8 mouse cellular contexts compared by ENCODE assay signal in the genomic region with DNA sequence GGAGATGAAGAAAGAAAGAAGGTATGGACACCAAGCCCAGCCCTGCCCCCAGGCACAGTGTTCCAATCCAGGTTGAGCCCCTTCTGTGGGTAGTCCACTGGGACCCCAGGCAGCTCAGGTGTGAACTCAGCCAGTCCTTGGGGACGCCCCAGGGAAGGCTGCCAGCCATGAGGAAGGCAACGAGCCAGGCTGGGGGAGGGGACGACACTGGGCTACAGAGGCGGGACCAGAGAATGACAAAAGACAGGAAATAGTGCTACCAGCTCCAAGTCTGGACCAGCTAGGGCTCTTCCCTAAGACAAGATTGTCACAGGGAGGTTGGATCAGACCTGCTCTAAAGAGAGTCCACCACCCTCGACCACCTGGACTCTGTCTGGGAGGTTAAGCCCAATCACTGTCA. TPM values are rescaled to one million over a fixed set of nuclear protein-coding genes. Genes with fewer than 3 reads are reported as not detected.
DNase-seq lines count a peak whose midpoint lies in the region; ATAC-seq and TF ChIP-seq lines count a peak whose summit lies in the region.

No protein-coding gene starts in this region.

- no peak for TF ChIP-seq CTCF in E14TG2a.4 (conservative IDR thresholded peaks at IDR 0.05; ENCODE audit: low read length)
- no peak for TF ChIP-seq CTCF in heart, postnatal 0 days (IDR thresholded peaks at IDR 0.05; ENCODE audit: low read depth)

- no peaks in the 10 kb centered on the region for H3K9me3 ChIP-seq in E14TG2a.4 (ENCODE audit: low read length)
- no peaks in the 10 kb centered on the region for H3K9me3 ChIP-seq in embryonic facial prominence, embryonic 14.5 days (ENCODE audit: control insufficient read depth, low read length)
- H3K9me3 ChIP-seq in heart, postnatal 0 days (replicated peaks; ENCODE audit: control insufficient read depth, low read length) = no peaks in the 10 kb centered on the region

- peak overlapping the region; percentile 64 for H3K4me3 ChIP-seq in E14TG2a.4 (replicated peaks; ENCODE audit: low read length)
- no peak overlapping the region for H3K4me3 ChIP-seq in embryonic facial prominence, embryonic 14.5 days (ENCODE audit: low read depth, low read length)
- no peak overlapping the region for H3K4me3 ChIP-seq in heart, postnatal 0 days (ENCODE audit: low read depth, low read length)

- H3K27me3 ChIP-seq in E14TG2a.4 (ENCODE audit: insufficient read depth, low read length) = peaks cover 17% of the 10 kb centered on the region
- H3K27me3 ChIP-seq in embryonic facial prominence, embryonic 14.5 days (replicated peaks; ENCODE audit: control insufficient read depth, insufficient read depth, low read length) = no peaks in the 10 kb centered on the region
- no peaks in the 10 kb centered on the region for H3K27me3 ChIP-seq in heart, postnatal 0 days (ENCODE audit: control insufficient read depth, insufficient read depth, low read length)

- 0 out of 2 replicates have a peak overlapping the region, but pooled peaks have one; percentile 32 for H3K9ac ChIP-seq in embryonic facial prominence, embryonic 14.5 days (ENCODE audit: low read depth, low read length)
- H3K9ac ChIP-seq in heart, postnatal 0 days (replicated peaks; ENCODE audit: low read depth, low read length) = no peak overlapping the region

- DNase-seq in adrenal gland, adult (ENCODE audit: inconsistent age in 2 of 2, low spot score in 1 of 2) = peak; percentile 90 to 98
- DNase-seq in embryonic facial prominence, embryonic 14.5 days (ENCODE audit: low spot score) = no peak
- peak; percentile 75 for DNase-seq in heart, postnatal 0 days (ENCODE audit: low spot score)
- DNase-seq in kidney, postnatal 25 days = peak; percentile 92 to 95
- peak; percentile 92 for DNase-seq in lung, postnatal 25 days (ENCODE audit: low spot score)
- DNase-seq in skeletal muscle tissue, adult 2 months (ENCODE audit: low read depth, low spot score) = peak; percentile 43

- no peak for TF ChIP-seq EP300 in heart, postnatal 0 days (IDR thresholded peaks at IDR 0.05; ENCODE audit: low read depth)

- peaks cover 6% of the 10 kb centered on the region; the same call in 1 of the 2 replicates for H3K36me3 ChIP-seq in E14TG2a.4 (ENCODE audit: insufficient read depth, low read length)
- no peaks in the 10 kb centered on the region for H3K36me3 ChIP-seq in embryonic facial prominence, embryonic 14.5 days (ENCODE audit: control insufficient read depth, insufficient read depth, low read length)
- H3K36me3 ChIP-seq in heart, postnatal 0 days (replicated peaks; ENCODE audit: control insufficient read depth, insufficient read depth, low read length) = no peaks in the 10 kb centered on the region

- 32% methylated on average over 4 of the region's 5 CpGs for WGBS in embryonic facial prominence, embryonic 14.5 days
- WGBS in heart, postnatal 0 days = 3% methylated on average over 5 of the region's 5 CpGs

- H3K4me1 ChIP-seq in E14TG2a.4 (replicated peaks; ENCODE audit: low read depth, low read length) = peaks cover 93% of the 10 kb centered on the region
- H3K4me1 ChIP-seq in embryonic facial prominence, embryonic 14.5 days (ENCODE audit: control insufficient read depth, insufficient read depth, low read length) = peaks cover 70% of the 10 kb centered on the region
- H3K4me1 ChIP-seq in heart, postnatal 0 days (ENCODE audit: control insufficient read depth, insufficient read depth) = peaks cover 83% of the 10 kb centered on the region

- peak; percentile 4; the same call in 1 of the 2 replicates for ATAC-seq in embryonic facial prominence, embryonic 14.5 days (ENCODE audit: low read depth)
- peak; percentile 28 for ATAC-seq in heart, postnatal 0 days (ENCODE audit: insufficient read depth, low read depth)
- no peak for ATAC-seq in activated CD4-positive, CD25-positive, alpha-beta regulatory T cell, adult 4 months

- H3K4me2 ChIP-seq in embryonic facial prominence, embryonic 14.5 days (ENCODE audit: low read depth, low read length) = peak overlapping the region; percentile 62
- peak overlapping the region; percentile 92 for H3K4me2 ChIP-seq in heart, postnatal 0 days (ENCODE audit: low read depth, low read length)

- peak overlapping the region; percentile 30 for H3K27ac ChIP-seq in embryonic facial prominence, embryonic 14.5 days (replicated peaks; ENCODE audit: low read depth, low read length)
- peak overlapping the region; percentile 96 for H3K27ac ChIP-seq in heart, postnatal 0 days (ENCODE audit: low read depth)

RNA-seq across cellular contexts. Expression of a gene that starts 3.5 kb away (rescaled TPM):
- 158 and 169 TPM in 2 replicates for polyA plus RNA-seq in embryonic facial prominence, embryonic 14.5 days (2014; fragmentation: Nextera tagmentation; extraction: Ambion mirVana)
- total RNA-seq in heart, postnatal 0 days (2014; rRNA removed; ENCODE audit: low replicate concordance) = 153 and 199 TPM in 2 replicates
- 51.6 and 54.5 TPM in 2 replicates for polyA plus RNA-seq in heart, postnatal 0 days (2015; fragmentation: Nextera tagmentation; extraction: Ambion mirVana)
- 1 to 10 TPM; 1.0 to 2.1 TPM for polyA plus RNA-seq in activated CD4-positive, CD25-positive, alpha-beta regulatory T cell, adult 4 months (2017; shearing (Covaris generic))

RNA-seq across cellular contexts. Expression of a gene that starts 19.2 kb away (rescaled TPM):
- polyA plus RNA-seq in embryonic facial prominence, embryonic 14.5 days (2014; fragmentation: Nextera tagmentation; extraction: Ambion mirVana) = 11.4 and 13.1 TPM in 2 replicates
- 15.2 and 19.2 TPM in 2 replicates for total RNA-seq in heart, postnatal 0 days (2014; rRNA removed; ENCODE audit: low replicate concordance)
- 14.5 and 14.8 TPM in 2 replicates for polyA plus RNA-seq in heart, postnatal 0 days (2015; fragmentation: Nextera tagmentation; extraction: Ambion mirVana)
- polyA plus RNA-seq in activated CD4-positive, CD25-positive, alpha-beta regulatory T cell, adult 4 months (2017; shearing (Covaris generic)) = 1 to 10 TPM; 7.7 to 8.4 TPM

RNA-seq across cellular contexts. Expression of a gene that starts 27.7 kb away (rescaled TPM):
- polyA plus RNA-seq in embryonic facial prominence, embryonic 14.5 days (2014; fragmentation: Nextera tagmentation; extraction: Ambion mirVana) = 7.8 and 8.6 TPM in 2 replicates
- total RNA-seq in heart, postnatal 0 days (2014; rRNA removed; ENCODE audit: low replicate concordance) = 1.0 and 4.9 TPM in 2 replicates
- polyA plus RNA-seq in heart, postnatal 0 days (2015; fragmentation: Nextera tagmentation; extraction: Ambion mirVana) = 2.5 and 2.6 TPM in 2 replicates
- polyA plus RNA-seq in activated CD4-positive, CD25-positive, alpha-beta regulatory T cell, adult 4 months (2017; shearing (Covaris generic)) = 10 to 100 TPM; 21.2 to 22.5 TPM

RNA-seq across cellular contexts. Expression of a gene that starts 34.2 kb away (rescaled TPM):
- 27.3 and 32.2 TPM in 2 replicates for polyA plus RNA-seq in embryonic facial prominence, embryonic 14.5 days (2014; fragmentation: Nextera tagmentation; extraction: Ambion mirVana)
- 65.1 and 98.4 TPM in 2 replicates for total RNA-seq in heart, postnatal 0 days (2014; rRNA removed; ENCODE audit: low replicate concordance)
- 27.4 and 27.7 TPM in 2 replicates for polyA plus RNA-seq in heart, postnatal 0 days (2015; fragmentation: Nextera tagmentation; extraction: Ambion mirVana)
- 10 to 100 TPM; 20.8 to 25.1 TPM for polyA plus RNA-seq in activated CD4-positive, CD25-positive, alpha-beta regulatory T cell, adult 4 months (2017; shearing (Covaris generic))

RNA-seq across cellular contexts. Expression of a gene that starts 36.6 kb away (rescaled TPM):
- polyA plus RNA-seq in embryonic facial prominence, embryonic 14.5 days (2014; fragmentation: Nextera tagmentation; extraction: Ambion mirVana) = 13.6 and 14.2 TPM in 2 replicates
- total RNA-seq in heart, postnatal 0 days (2014; rRNA removed; ENCODE audit: low replicate concordance) = 7.1 and 55.2 TPM in 2 replicates
- 18.6 and 18.9 TPM in 2 replicates for polyA plus RNA-seq in heart, postnatal 0 days (2015; fragmentation: Nextera tagmentation; extraction: Ambion mirVana)
- polyA plus RNA-seq in activated CD4-positive, CD25-positive, alpha-beta regulatory T cell, adult 4 months (2017; shearing (Covaris generic)) = 1 to 10 TPM; 1.1 to 2.1 TPM

Comparison
In these comparisons a context has a peak if more than half of its experiments do, and no peak if none do; other contexts are left out.
1. RNA of a gene that starts 3.5 kb away (polyA plus RNA-seq): 158 to 169 TPM in embryonic facial prominence, embryonic 14.5 days and 51.6 to 54.5 TPM in heart, postnatal 0 days; 1.0 to 2.1 TPM in activated CD4-positive, CD25-positive, alpha-beta regulatory T cell, adult 4 months; every median in the first group is over 10 times any median in the second.